Mouse (Mus musculus) liver, embryonic 14.5 days (tissue): ENCODE data around the gene Fry. TPM values are rescaled to one million over a fixed set of nuclear protein-coding genes. Genes with fewer than 3 reads are reported as not detected.

Experiments used
- ATAC-seq: fragments of 200-750 bp; cut with Nextera tagmentation; 2 replicates; pipeline ENCODE4 v1.8.0; 2017; ENCODE audit warnings: moderate number of reproducible peaks, mild to moderate bottlenecking, moderate library complexity; ENCODE audit not compliant: insufficient read depth
- DNase-seq, 3 experiments: peaks; one replicate each; pipeline ENCODE4 v3.0.0-alpha.2; 2012 to 2013; ENCODE audit warnings: low read depth in 3 of 3, low spot score in 3 of 3
- H3K27ac ChIP-seq: fragments of 300-500 bp; sonication (generic); 2 replicates; pipeline ENCODE4 v1.5.1; 2014; ENCODE audit warnings: moderate library complexity, mild to moderate bottlenecking, control low read depth, inconsistent platforms
- H3K27me3 ChIP-seq: fragments of 300-500 bp; sonication (generic); 2 replicates; pipeline ENCODE4 v1.6.1; 2014; ENCODE audit warnings: mild to moderate bottlenecking, low read length, moderate library complexity; ENCODE audit not compliant: control insufficient read depth, insufficient read depth
- H3K36me3 ChIP-seq: fragments of 300-500 bp; sonication (generic); replicated peaks from 2 replicates; pipeline ENCODE4 v1.6.1; 2014; ENCODE audit warnings: low read depth; ENCODE audit not compliant: control insufficient read depth, insufficient read depth
- H3K4me1 ChIP-seq, 2 experiments: fragments of 200-500 bp in 1 of 2; fragments of 300-500 bp in 1 of 2; sonication (generic) in 1 of 2; replicated peaks; 2 replicates each; pipeline ENCODE4 v1.6.1; 2012 to 2014; ENCODE audit warnings: antibody characterized with exemption in 1 of 2, inconsistent platforms in 1 of 2, low read length in 1 of 2; ENCODE audit not compliant: control insufficient read depth in 2 of 2, insufficient read depth in 2 of 2
- H3K4me2 ChIP-seq: fragments of 300-500 bp; sonication (generic); 2 replicates; pipeline ENCODE4 v1.6.1; 2014; ENCODE audit warnings: low read depth, mild to moderate bottlenecking, control low read depth, moderate library complexity
- H3K4me3 ChIP-seq, 2 experiments: fragments of 200-500 bp in 1 of 2; fragments of 300-500 bp in 1 of 2; sonication (generic) in 1 of 2; 2 replicates each; pipeline ENCODE4 v1.5.1; 2012 to 2014; ENCODE audit warnings: low read depth in 2 of 2, low read length in 2 of 2, mild to moderate bottlenecking in 2 of 2, control low read depth in 1 of 2, inconsistent platforms in 1 of 2, moderate library complexity in 1 of 2; ENCODE audit not compliant: insufficient read depth in 1 of 2
- H3K9ac ChIP-seq: fragments of 300-500 bp; sonication (generic); replicated peaks from 2 replicates; pipeline ENCODE4 v1.6.1; 2014; ENCODE audit warnings: mild to moderate bottlenecking, control low read depth, moderate library complexity
- H3K9me3 ChIP-seq: fragments of 300-500 bp; sonication (generic); 2 replicates; pipeline ENCODE4 v1.6.1; 2016; ENCODE audit warnings: low read length, mixed read lengths; ENCODE audit not compliant: control insufficient read depth
- CTCF ChIP-seq: IDR thresholded peaks from 2 replicates; pipeline ENCODE4 v1.5.1; 2016; ENCODE audit warnings: antibody characterized with exemption, low read depth, control low read depth
- EP300 ChIP-seq: IDR thresholded peaks from 2 replicates; pipeline ENCODE4 v1.6.1; 2016; ENCODE audit warnings: antibody characterized with exemption, low read depth
- WGBS: fragments of 180-500 bp; shearing (Covaris S2); extraction: QIAGEN DNeasy Blood & Tissue Kit; methylation state at CpG from one replicate; pipeline ENCODE4 v1.1.7; 2014; ENCODE audit not compliant: insufficient replicate concordance; 5-methylcytosine and 5-hydroxymethylcytosine counted together
- polyA plus RNA-seq, 2 experiments: library from polyadenylated mRNA; depleted of rRNA in 1 of 2; stranded (reverse) in 1 of 2; unstranded in 1 of 2; fragments of >200 nt; fragmentation: Nextera tagmentation in 1 of 2; extraction: Ambion mirVana in 1 of 2; gene quantifications; 2 replicates each; pipeline versions ENCODE4 v1.2.1 to v1.2.3; 2012 to 2014

The Fry gene
- polyA plus RNA-seq, 2 experiments, result 1.4 to 1.9 TPM

- Histone ChIP-seq H3K4me2 (no peak overlapping the region), H3K4me3 (no peak overlapping the region), H3K9ac (no peak overlapping the region), H3K9me3 (no peaks in the 10 kb centered on the region), H3K4me1 (no peaks in the 10 kb centered on the region), H3K27ac (no peak overlapping the region), H3K36me3 (no peaks in the 10 kb centered on the region), H3K27me3 (no peaks in the 10 kb centered on the region)
- TF ChIP-seq EP300, result no peak
- peak; percentile 42; the same call in 1 of the 2 replicates for TF ChIP-seq CTCF
- WGBS, result 63% methylated on average over 3 of the region's 3 CpGs
- DNase-seq (no peak), ATAC-seq (no peak)
Measured at GRCm38 (mm10) chr5:150246737-150247136, 128.3 kb downstream of the Fry start.

GRCm38 (mm10) chr5:150257764-150258163, 139.3 kb downstream of the Fry start:
- Histone ChIP-seq H3K36me3 (no peaks in the 10 kb centered on the region), H3K4me1 (0 out of 4 replicates have a peak, but pooled peaks cover 0 to under 1% of the 10 kb centered on the region in 2 experiments), H3K9ac (no peak overlapping the region), H3K27me3 (no peaks in the 10 kb centered on the region; the same call in none of the 2 replicates), H3K4me3 (no peak overlapping the region), H3K9me3 (no peaks in the 10 kb centered on the region), H3K4me2 (no peak overlapping the region), H3K27ac (no peak overlapping the region)
- DNase-seq (no peak), ATAC-seq (no peak)
- TF ChIP-seq EP300 (no peak), CTCF (peak; percentile 45)
- WGBS, result 61% methylated on average over 7 of the region's 7 CpGs

- whole genome bisulfite sequencing, result 4% methylated on average over 29 of the region's 29 CpGs
- DNase-seq, result no peak
Measured at GRCm38 (mm10) chr5:150259191-150260053, 141.0 kb downstream of the Fry start.

DNA sequence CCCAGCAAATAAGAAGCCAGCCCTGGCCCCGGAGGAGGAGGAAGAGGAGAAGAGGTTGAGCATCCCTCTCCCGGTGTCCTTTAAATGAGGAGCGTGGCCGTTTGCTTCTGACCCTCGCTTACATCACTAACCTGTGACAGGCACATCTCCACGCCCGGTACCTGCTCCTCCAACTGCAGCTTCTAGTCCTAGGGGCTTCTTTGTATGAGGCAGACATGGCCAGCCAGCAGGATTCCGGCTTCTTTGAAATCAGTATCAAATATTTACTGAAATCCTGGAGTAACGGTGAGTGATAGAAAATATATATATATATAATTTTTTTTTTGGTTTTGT, 141.6 kb downstream of the Fry start:
- Histone ChIP-seq H3K27me3 (no peaks in the 10 kb centered on the region; the same call in none of the 2 replicates), H3K9me3 (no peaks in the 10 kb centered on the region), H3K4me3 (peak overlapping the region in 1 of 2 experiments; percentile 34; a peak in 1 of 4 replicates), H3K9ac (no peak overlapping the region), H3K27ac (no peak overlapping the region), H3K4me2 (peak overlapping the region; percentile 61), H3K4me1 (0 out of 4 replicates have a peak, but pooled peaks cover 0 to 2% of the 10 kb centered on the region in 2 experiments), H3K36me3 (no peaks in the 10 kb centered on the region)
- DNase-seq (no peak), ATAC-seq (no peak)
- 42% methylated on average over 9 of the region's 9 CpGs for WGBS
- TF ChIP-seq EP300, result no peak
- TF ChIP-seq CTCF, result no peak

More at GRCm38 (mm10) chr5:150259191-150260053, 141.0 kb downstream of the Fry start:
- TF ChIP-seq CTCF, result no peak
- no peak for TF ChIP-seq EP300
- H3K27ac ChIP-seq, result no peak overlapping the region
- H3K9ac ChIP-seq, result no peak overlapping the region
- no peaks in the 10 kb centered on the region for H3K9me3 ChIP-seq
- H3K36me3 ChIP-seq, result no peaks in the 10 kb centered on the region
- H3K4me3 ChIP-seq, result peak overlapping the region; percentile 14 to 34
- H3K4me2 ChIP-seq, result peak overlapping the region; percentile 61
- ATAC-seq, result peak; percentile 11; the same call in 1 of the 2 replicates
- no peaks in the 10 kb centered on the region; the same call in none of the 2 replicates for H3K27me3 ChIP-seq
- 0 out of 4 replicates have a peak, but pooled peaks cover 0 to 2% of the 10 kb centered on the region in 2 experiments for H3K4me1 ChIP-seq

GRCm38 (mm10) chr5:150261361-150261760, 142.9 kb downstream of the Fry start:
- H3K9me3 ChIP-seq, result no peaks in the 10 kb centered on the region
- no peak for DNase-seq
- H3K9ac ChIP-seq, result no peak overlapping the region
- no peak for ATAC-seq
- H3K4me1 ChIP-seq, result 0 out of 4 replicates have a peak, but pooled peaks cover 0 to 2% of the 10 kb centered on the region in 2 experiments
- no peaks in the 10 kb centered on the region; the same call in none of the 2 replicates for H3K27me3 ChIP-seq
- H3K4me3 ChIP-seq, result no peak overlapping the region
- H3K36me3 ChIP-seq, result no peaks in the 10 kb centered on the region
- H3K4me2 ChIP-seq, result no peak overlapping the region
- H3K27ac ChIP-seq, result no peak overlapping the region
- TF ChIP-seq EP300, result no peak
- WGBS, result 61% methylated on average over 4 of the region's 4 CpGs
